Mouse (Mus musculus): ENCODE data around the gene Disc1. TPM values are rescaled to one million over a fixed set of nuclear protein-coding genes. Genes with fewer than 3 reads are reported as not detected.

Gene Disc1
- total and polyA plus RNA-seq, 3 experiments: not detected

DNA sequence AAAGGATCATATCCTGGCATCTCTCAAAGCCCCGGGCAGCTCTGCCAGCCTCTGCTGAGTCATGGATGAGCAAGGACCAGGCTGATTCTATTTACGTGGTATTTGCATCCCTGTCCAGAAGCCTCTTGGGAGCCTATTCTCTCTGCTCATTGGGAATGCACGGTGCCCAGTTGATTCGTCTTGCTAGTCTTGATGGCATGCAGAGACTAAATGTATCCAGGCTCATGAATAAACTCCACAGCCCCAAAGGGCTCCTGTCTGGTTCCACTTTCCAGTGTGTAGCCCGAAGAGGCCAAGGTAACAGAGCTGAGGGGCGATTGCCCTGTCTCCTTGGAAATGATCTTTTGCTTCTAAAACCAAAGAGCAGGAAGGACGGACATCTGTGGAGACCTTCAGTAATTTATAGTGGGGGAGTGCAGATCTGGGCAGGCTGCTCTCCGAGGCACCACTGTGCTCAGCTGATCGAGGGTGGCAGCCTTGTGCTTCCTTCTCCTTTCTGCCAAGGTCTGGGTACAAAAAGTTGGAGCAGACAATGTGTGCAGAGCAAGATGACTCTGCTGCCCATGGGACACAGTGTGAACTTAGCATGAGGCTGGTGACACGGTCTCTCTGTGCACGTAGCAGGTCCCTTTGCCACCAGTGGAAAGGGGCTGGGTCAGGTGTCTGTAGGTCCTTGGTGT lies 201.2 kb downstream of the Disc1 start:
- no peaks in the 10 kb centered on the region for H3K27me3 ChIP-seq (replicated peaks)
- H3K4me3 ChIP-seq (replicated peaks in 1 of 3; ENCODE audit: low read depth in 2 of 3, low read length in 2 of 3, poor library complexity in 1 of 3): no peak overlapping the region
- no peaks in the 10 kb centered on the region for H3K79me2 ChIP-seq (replicated peaks; ENCODE audit: control insufficient read depth, extremely low read depth, insufficient read depth, poor library complexity, severe bottlenecking)
- no peak overlapping the region for H3K9ac ChIP-seq (ENCODE audit: insufficient read depth, low read depth)
- no peaks in the 10 kb centered on the region for H3K9me3 ChIP-seq (replicated peaks; ENCODE audit: low read length)
- no peak overlapping the region for H3K27ac ChIP-seq (ENCODE audit: insufficient read depth, low read depth)
- no peaks in the 10 kb centered on the region for H3K36me3 ChIP-seq (replicated peaks in 1 of 2; ENCODE audit: control insufficient read depth in 1 of 2, insufficient read depth in 1 of 2, low read length in 1 of 2)
- in situ Hi-C loops (cut with MboI; ENCODE audit: low pct_ligation_motif_present, low pct_unique_long_range_greater_than_20kb, low sequenced_read_pairs): no loop called here
- TF ChIP-seq USF1 (IDR thresholded peaks at IDR 0.05; ENCODE audit: low read depth, low read length) (no peak), PAX5 (IDR thresholded peaks at IDR 0.05; ENCODE audit: low read length) (no peak), E2F4 (IDR thresholded peaks at IDR 0.05; ENCODE audit: insufficient replicate concordance, low read depth, low read length) (no peak), MAFK (IDR thresholded peaks at IDR 0.05; ENCODE audit: insufficient replicate concordance, low read length) (no peak), JUN (IDR thresholded peaks at IDR 0.05; ENCODE audit: insufficient read depth, low read depth, low read length) (no peak), USF2 (conservative IDR thresholded peaks at IDR 0.05; ENCODE audit: low read depth, low read length) (no peak), ZNF384 (IDR thresholded peaks at IDR 0.05; ENCODE audit: low read depth, low read length) (no peak), GABPA (IDR thresholded peaks at IDR 0.05; ENCODE audit: insufficient replicate concordance, low read depth, low read length) (no peak), TCF12 (IDR thresholded peaks at IDR 0.05; ENCODE audit: low read depth, low read length) (no peak), HCFC1 (IDR thresholded peaks at IDR 0.05; ENCODE audit: low read depth, low read length) (no peak), MAX (IDR thresholded peaks at IDR 0.05; ENCODE audit: low read length) (no peak), POLR2A (IDR thresholded peaks at IDR 0.05; ENCODE audit: low read depth, low read length) (no peak), IRF4 (IDR thresholded peaks at IDR 0.05; ENCODE audit: low read depth, low read length) (no peak), POLR2AphosphoS2 (IDR thresholded peaks at IDR 0.05; ENCODE audit: low read depth, low read length) (no peak), KAT2A (IDR thresholded peaks at IDR 0.05; ENCODE audit: insufficient replicate concordance, low read length) (no peak), MYC (IDR thresholded peaks at IDR 0.05; ENCODE audit: low read depth, low read length) (no peak), MEF2A (IDR thresholded peaks at IDR 0.05; ENCODE audit: borderline replicate concordance, low read depth, low read length) (no peak), TBP (conservative IDR thresholded peaks at IDR 0.05; ENCODE audit: low read depth, low read length) (no peak), JUND (conservative IDR thresholded peaks at IDR 0.05; ENCODE audit: low read depth, low read length) (no peak)
- no peak overlapping the region for H3K4me2 ChIP-seq (ENCODE audit: insufficient read depth, low read depth, poor library complexity, severe bottlenecking)
- dilution Hi-C loops (cut with MboI; ENCODE audit: extremely low pct_ligation_motif_present, extremely low pct_unique_long_range_greater_than_20kb, low sequenced_read_pairs): no loop called here
- no peak for DNase-seq (ENCODE audit: extremely low read depth)
- peaks cover 0 to 4% of the 10 kb centered on the region in 2 experiments; a peak in 2 of 4 replicates for H3K4me1 ChIP-seq (ENCODE audit: control insufficient read depth in 1 of 2, insufficient read depth in 2 of 2)

DNA sequence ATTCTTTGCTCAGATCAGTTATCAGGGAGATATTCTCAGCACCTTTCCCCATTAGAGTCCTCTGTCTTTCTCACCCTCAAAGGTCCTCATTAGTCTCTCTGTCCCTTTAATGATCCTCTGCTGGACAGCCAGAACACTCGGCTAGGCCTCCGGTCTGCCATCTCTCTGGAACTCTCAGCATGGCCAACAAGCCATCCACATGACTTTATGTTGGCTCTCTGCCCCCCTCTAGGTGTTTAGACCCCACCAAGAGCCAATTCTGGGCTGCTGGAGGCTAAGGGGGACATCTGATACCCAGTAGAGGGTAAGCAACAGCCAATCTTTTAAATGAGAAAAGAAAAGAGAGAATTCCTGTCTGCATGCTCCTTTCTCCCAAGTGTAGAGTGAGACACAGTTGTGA lies 203.7 kb downstream of the Disc1 start:
- TF ChIP-seq GABPA (IDR thresholded peaks at IDR 0.05; ENCODE audit: insufficient replicate concordance, low read depth, low read length) (no peak), MXI1 (IDR thresholded peaks at IDR 0.05; ENCODE audit: low read depth, low read length) (no peak), CHD2 (IDR thresholded peaks at IDR 0.05; ENCODE audit: low read length) (no peak), CHD1 (IDR thresholded peaks at IDR 0.05; ENCODE audit: low read depth, low read length) (no peak), HCFC1 (IDR thresholded peaks at IDR 0.05; ENCODE audit: low read depth, low read length) (no peak), RAD21 (IDR thresholded peaks at IDR 0.05; ENCODE audit: low read depth, low read length) (no peak), SMC3 (IDR thresholded peaks at IDR 0.05; ENCODE audit: low read depth, low read length) (no peak), PAX5 (IDR thresholded peaks at IDR 0.05; ENCODE audit: low read length) (no peak), POLR2AphosphoS2 (IDR thresholded peaks at IDR 0.05; ENCODE audit: low read depth, low read length) (no peak)
- H3K79me2 ChIP-seq (replicated peaks; ENCODE audit: control insufficient read depth, extremely low read depth, insufficient read depth, poor library complexity, severe bottlenecking): no peaks in the 10 kb centered on the region
- no peak for DNase-seq (ENCODE audit: extremely low read depth)
- H3K27me3 ChIP-seq (replicated peaks): peaks cover 3% of the 10 kb centered on the region
- H3K9me3 ChIP-seq (replicated peaks; ENCODE audit: low read length): no peaks in the 10 kb centered on the region
- no peak overlapping the region for H3K4me3 ChIP-seq (replicated peaks in 1 of 3; ENCODE audit: low read depth in 2 of 3, low read length in 2 of 3, poor library complexity in 1 of 3)
- H3K9ac ChIP-seq (ENCODE audit: insufficient read depth, low read depth): no peak overlapping the region
- H3K27ac ChIP-seq (ENCODE audit: insufficient read depth, low read depth): no peak overlapping the region
- dilution Hi-C loops (cut with MboI; ENCODE audit: extremely low pct_ligation_motif_present, extremely low pct_unique_long_range_greater_than_20kb, low sequenced_read_pairs): no loop called here
- in situ Hi-C loops (cut with MboI; ENCODE audit: low pct_ligation_motif_present, low pct_unique_long_range_greater_than_20kb, low sequenced_read_pairs): no loop called here
- no peaks in the 10 kb centered on the region for H3K36me3 ChIP-seq (replicated peaks in 1 of 2; ENCODE audit: control insufficient read depth in 1 of 2, insufficient read depth in 1 of 2, low read length in 1 of 2)
- H3K4me1 ChIP-seq (ENCODE audit: control insufficient read depth in 1 of 2, insufficient read depth in 2 of 2): no peaks in the 10 kb centered on the region; a peak in 1 of 4 replicates
- H3K4me2 ChIP-seq (ENCODE audit: insufficient read depth, low read depth, poor library complexity, severe bottlenecking): no peak overlapping the region
